Mouse (Mus musculus) heart, postnatal 0 days (tissue): ENCODE results near the gene Gpr137. TPM values are rescaled to one million over a fixed set of nuclear protein-coding genes. Genes with fewer than 3 reads are reported as not detected.

Source experiments
- ATAC-seq: fragments of 200-750 bp; cut with Nextera tagmentation; 2 replicates; pipeline ENCODE4 v1.8.0; 2017; ENCODE audit warnings: low read depth, moderate number of reproducible peaks, moderate library complexity; ENCODE audit not compliant: insufficient read depth
- DNase-seq: peaks from one replicate; pipeline ENCODE4 v3.0.0-alpha.2; 2016; ENCODE audit warnings: low spot score
- H3K27ac ChIP-seq: fragments of 300-500 bp; sonication (generic); 2 replicates; pipeline ENCODE4 v1.5.1; 2014; ENCODE audit warnings: low read depth, mild to moderate bottlenecking
- H3K27me3 ChIP-seq: fragments of 300-500 bp; sonication (generic); 2 replicates; pipeline ENCODE4 v1.6.1; 2014; ENCODE audit warnings: low read length, mixed read lengths; ENCODE audit not compliant: control insufficient read depth, insufficient read depth
- H3K36me3 ChIP-seq: fragments of 300-500 bp; sonication (generic); replicated peaks from 2 replicates; pipeline ENCODE4 v1.6.1; 2014; ENCODE audit warnings: low read length, mixed read lengths; ENCODE audit not compliant: control insufficient read depth, insufficient read depth
- H3K4me1 ChIP-seq: fragments of 300-500 bp; sonication (generic); 2 replicates; pipeline ENCODE4 v1.6.1; 2014; ENCODE audit warnings: antibody characterized with exemption; ENCODE audit not compliant: control insufficient read depth, insufficient read depth
- H3K4me2 ChIP-seq: fragments of 300-500 bp; sonication (generic); 2 replicates; pipeline ENCODE4 v1.6.1; 2014; ENCODE audit warnings: low read depth, mild to moderate bottlenecking, low read length, moderate library complexity
- H3K4me3 ChIP-seq: fragments of 300-500 bp; sonication (generic); 2 replicates; pipeline ENCODE4 v1.5.1; 2014; ENCODE audit warnings: low read depth, low read length
- H3K9ac ChIP-seq: fragments of 300-500 bp; sonication (generic); replicated peaks from 2 replicates; pipeline ENCODE4 v1.6.1; 2014; ENCODE audit warnings: low read depth, low read length, mixed read lengths
- H3K9me3 ChIP-seq: fragments of 300-500 bp; sonication (generic); replicated peaks from 2 replicates; pipeline ENCODE4 v1.6.1; 2016; ENCODE audit warnings: low read length; ENCODE audit not compliant: control insufficient read depth
- CTCF ChIP-seq: IDR thresholded peaks from 2 replicates; pipeline ENCODE4 v1.5.1; 2016; ENCODE audit warnings: antibody characterized with exemption, control low read depth, low read depth
- EP300 ChIP-seq: IDR thresholded peaks from 2 replicates; pipeline ENCODE4 v1.6.1; 2016; ENCODE audit warnings: antibody characterized with exemption, low read depth
- WGBS: fragments of 180-500 bp; shearing (Covaris S2); extraction: QIAGEN DNeasy Blood & Tissue Kit; methylation state at CpG from one replicate; pipeline ENCODE4 v1.1.7; 2014; 5-methylcytosine and 5-hydroxymethylcytosine counted together
- polyA plus RNA-seq: library from polyadenylated mRNA; unstranded; fragments of >200 nt; fragmentation: Nextera tagmentation; extraction: Ambion mirVana; gene quantifications from 2 replicates; pipeline ENCODE4 v1.2.1, GENCODE M21; 2015
- total RNA-seq: library from RNA; depleted of rRNA; stranded (reverse); fragments of >200 nt; gene quantifications from 2 replicates; pipeline ENCODE4 v1.2.3, GENCODE M21; 2014; ENCODE audit warnings: low replicate concordance

The Gpr137 gene
- total and polyA plus RNA-seq, 2 experiments from 2014 or later = 16.8 to 46.1 TPM

DNA sequence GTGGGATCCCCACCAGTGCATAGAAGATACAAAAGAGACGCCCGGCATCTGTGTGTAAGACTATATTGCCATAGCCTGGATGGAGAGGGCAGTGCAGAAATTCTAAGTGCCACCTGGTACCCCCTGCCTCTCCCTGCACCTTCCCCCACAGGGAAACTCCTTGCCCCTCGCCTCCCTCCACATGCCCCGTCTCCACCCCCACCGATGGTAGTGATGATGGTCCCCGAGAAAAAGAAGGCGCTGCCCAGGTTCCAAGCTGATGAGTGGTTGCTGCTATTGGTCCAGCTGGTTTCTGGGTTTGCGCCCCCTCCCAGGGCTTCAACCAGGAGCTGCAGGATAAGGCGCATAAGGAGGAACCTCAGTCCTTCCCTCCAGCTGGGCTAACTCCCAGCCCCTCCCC is 14.2 kb downstream of the Gpr137 start:
- Histone ChIP-seq H3K4me1 (peaks cover 16% of the 10 kb centered on the region), H3K36me3 (no peaks in the 10 kb centered on the region), H3K27ac (no peak overlapping the region), H3K9me3 (no peaks in the 10 kb centered on the region), H3K4me3 (no peak overlapping the region), H3K4me2 (no peak overlapping the region), H3K9ac (no peak overlapping the region), H3K27me3 (peaks cover 65% of the 10 kb centered on the region)
- 24% methylated on average over 9 of the region's 9 CpGs for WGBS
- TF ChIP-seq CTCF (no peak), EP300 (no peak)
- ATAC-seq = no peak
- no peak for DNase-seq

DNA sequence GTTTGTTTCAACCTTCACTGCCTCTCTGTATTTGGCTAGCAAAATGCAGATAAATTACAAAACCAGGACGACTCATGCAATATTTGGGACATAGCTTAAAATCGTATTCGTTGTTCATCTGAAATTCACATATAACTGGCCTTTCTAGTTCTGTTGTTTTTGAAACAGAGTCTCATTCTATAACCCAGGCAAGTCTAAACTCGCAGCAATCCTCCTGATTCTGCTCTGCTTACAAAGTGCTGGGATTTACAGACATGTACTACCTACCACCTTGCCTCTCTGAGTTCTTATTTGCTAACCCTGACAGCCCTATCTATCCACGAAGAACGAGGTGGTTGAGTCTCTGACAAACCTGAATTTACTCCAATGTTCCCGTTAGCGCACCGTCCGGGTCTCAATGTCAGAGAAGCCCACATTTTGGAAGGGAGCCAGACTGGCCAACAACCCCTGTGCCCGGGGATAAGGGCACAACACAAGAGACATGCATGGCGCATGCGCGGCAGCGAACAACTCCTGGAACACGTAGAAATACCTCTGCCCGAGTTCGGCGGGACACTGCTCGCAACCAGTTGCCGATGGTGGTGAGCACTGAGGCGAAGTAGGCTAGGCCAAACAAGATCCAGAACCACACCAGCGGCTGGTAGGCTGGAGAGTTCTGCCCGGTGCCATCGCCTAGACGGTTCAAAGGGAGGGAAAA is 15.6 kb downstream of the Gpr137 start:
- TF ChIP-seq CTCF = no peak
- no peak for TF ChIP-seq EP300
- no peak overlapping the region for H3K9ac ChIP-seq
- DNase-seq (no peak), ATAC-seq (no peak)
- 19% methylated on average over 26 of the region's 26 CpGs for WGBS
- H3K27ac ChIP-seq = no peak overlapping the region
- H3K4me1 ChIP-seq = peaks cover 21% of the 10 kb centered on the region
- H3K4me2 ChIP-seq = peak overlapping the region; percentile 38
- H3K9me3 ChIP-seq = no peaks in the 10 kb centered on the region
- peaks cover 51% of the 10 kb centered on the region for H3K27me3 ChIP-seq
- H3K36me3 ChIP-seq = no peaks in the 10 kb centered on the region
- H3K4me3 ChIP-seq = peak overlapping the region; percentile 20; the same call in 1 of the 2 replicates

DNA sequence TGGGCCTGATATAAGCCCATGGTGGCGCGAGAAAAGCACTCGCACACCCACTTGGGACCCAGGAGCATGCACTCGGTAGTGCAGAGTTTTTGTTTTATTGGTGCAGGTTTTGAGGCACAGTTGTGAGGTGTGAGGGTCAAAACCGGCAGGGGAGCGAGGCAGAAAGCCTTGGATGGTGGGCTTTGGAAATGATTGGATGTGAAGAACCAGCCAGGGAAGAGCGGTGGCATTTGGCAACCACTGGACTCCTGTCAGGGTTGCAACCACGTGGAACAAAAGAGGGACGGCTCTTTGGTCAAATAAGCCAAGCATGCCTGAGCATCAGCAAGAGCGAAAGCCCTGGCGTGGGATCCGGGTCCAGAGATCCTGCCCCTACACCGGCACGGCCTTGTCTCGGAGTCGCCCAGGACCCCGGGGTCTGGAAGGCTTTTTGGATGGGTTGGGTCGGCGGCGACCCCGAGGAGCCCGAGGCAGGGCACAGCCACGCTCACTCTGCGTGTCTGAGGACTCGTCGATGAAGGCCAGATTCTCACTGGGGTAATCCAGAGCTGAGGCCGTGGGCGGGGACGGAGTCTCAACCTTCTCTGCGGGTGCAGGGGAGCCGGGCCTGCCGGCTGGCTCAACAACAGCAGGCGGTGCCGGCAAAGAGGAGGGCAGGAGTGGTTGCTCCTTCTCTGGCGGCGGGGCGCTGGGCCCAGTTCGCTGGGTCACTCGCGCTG is 16.5 kb downstream of the Gpr137 start:
- Histone ChIP-seq H3K4me1 (peaks cover 21% of the 10 kb centered on the region), H3K27ac (no peak overlapping the region), H3K4me2 (peak overlapping the region; percentile 39; the same call in 1 of the 2 replicates), H3K9me3 (no peaks in the 10 kb centered on the region), H3K9ac (no peak overlapping the region), H3K4me3 (peak overlapping the region; percentile 19; the same call in 1 of the 2 replicates), H3K27me3 (peaks cover 47% of the 10 kb centered on the region), H3K36me3 (no peaks in the 10 kb centered on the region)
- DNase-seq (no peak), ATAC-seq (no peak)
- whole genome bisulfite sequencing = 22% methylated on average over 39 of the region's 40 CpGs
- no peak for TF ChIP-seq CTCF
- TF ChIP-seq EP300 = no peak

DNA sequence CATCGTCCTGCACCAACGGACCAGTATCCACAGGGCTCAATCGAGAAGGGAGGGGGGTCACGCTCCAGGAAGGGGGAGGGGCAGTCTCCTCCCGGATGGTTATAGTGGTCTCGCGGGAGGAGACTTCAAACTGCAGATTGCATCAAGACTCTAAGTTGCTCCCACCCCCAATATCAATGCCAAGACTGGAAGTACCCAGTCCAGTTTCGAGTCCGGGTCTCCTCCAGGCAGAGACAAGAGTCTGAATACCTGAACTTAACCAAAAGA is 17.0 kb downstream of the Gpr137 start, which contains the start of gene Catsperz:
Gene Catsperz, minus strand, starts transcription at position 74 of the 267 bp plus-strand sequence.
- no peak for ATAC-seq
- WGBS = 4% methylated on average over 9 of the region's 9 CpGs

DNA sequence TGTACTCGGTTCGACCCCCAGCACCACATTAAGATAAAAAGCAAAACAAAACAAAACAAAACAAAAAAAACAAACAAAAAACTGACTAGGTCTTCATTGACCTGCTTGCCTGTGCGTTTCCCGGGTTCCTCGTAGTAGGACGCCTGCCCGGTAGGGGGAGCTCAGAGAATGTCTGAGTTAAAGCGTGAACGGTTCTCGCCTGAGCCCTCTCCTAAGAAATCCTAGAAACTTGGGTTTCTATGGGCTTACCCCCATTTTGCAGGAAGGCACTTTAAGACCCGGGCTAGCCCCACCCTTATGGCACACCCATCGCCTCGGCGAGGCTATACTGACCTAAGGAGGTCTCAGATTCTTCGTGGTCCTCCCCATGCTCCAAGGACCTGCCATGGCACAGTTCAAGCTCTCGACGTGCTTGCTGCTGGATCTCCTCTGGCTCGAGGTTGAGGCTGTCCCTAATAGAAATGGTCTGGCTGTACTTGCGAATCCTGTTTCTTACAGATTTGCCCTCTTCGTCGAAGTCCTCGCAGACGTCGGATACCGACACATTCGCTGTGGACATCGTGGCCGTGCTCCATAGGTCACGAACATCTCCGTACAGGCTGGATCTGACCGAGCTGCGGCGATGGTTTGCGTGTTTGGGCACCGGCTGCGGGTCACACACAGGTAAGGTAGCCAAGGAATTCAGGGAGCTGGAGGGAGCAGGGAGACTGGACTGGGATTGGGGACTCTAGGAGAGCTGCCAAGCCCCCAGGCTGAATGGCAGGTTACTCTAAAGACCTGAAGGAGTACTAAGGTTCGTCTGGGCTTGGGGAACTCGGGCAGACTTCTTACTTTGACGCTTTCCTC is 17.6 kb downstream of the Gpr137 start:
- DNase-seq (peak; percentile 76), ATAC-seq (no peak)
- peaks cover 39% of the 10 kb centered on the region for H3K27me3 ChIP-seq
- H3K36me3 ChIP-seq = no peaks in the 10 kb centered on the region
- peaks cover 30% of the 10 kb centered on the region for H3K4me1 ChIP-seq
- TF ChIP-seq CTCF (peak; percentile 73), EP300 (no peak)
- WGBS = 5% methylated on average over 39 of the region's 39 CpGs
- H3K4me2 ChIP-seq = peak overlapping the region; percentile 39
- no peak overlapping the region for H3K9ac ChIP-seq
- H3K9me3 ChIP-seq = no peaks in the 10 kb centered on the region
- peak overlapping the region; percentile 19 for H3K4me3 ChIP-seq
- no peak overlapping the region for H3K27ac ChIP-seq

More for the DNA sequence above, 17.0 kb downstream of the Gpr137 start, which contains the start of gene Catsperz:
- no peak for TF ChIP-seq EP300
- TF ChIP-seq CTCF = no peak
- no peak for DNase-seq
- H3K9ac ChIP-seq = no peak within 1 kb of the TSS
- no peaks in the 10 kb centered on the region for H3K9me3 ChIP-seq
- H3K4me3 ChIP-seq = peak within 1 kb of the TSS; percentile 19
- H3K4me2 ChIP-seq = peak within 1 kb of the TSS; percentile 39
- H3K4me1 ChIP-seq = peaks cover 25% of the 10 kb centered on the region
- no peaks in the 10 kb centered on the region for H3K36me3 ChIP-seq
- H3K27ac ChIP-seq = no peak within 1 kb of the TSS
- H3K27me3 ChIP-seq = peaks cover 43% of the 10 kb centered on the region
